Mouse (Mus musculus) heart, adult 18-20 months (tissue): ENCODE measurements around the gene Rhoj. TPM values are rescaled to one million over a fixed set of nuclear protein-coding genes. Genes with fewer than 3 reads are reported as not detected.
"Not testable (repeated sequence)": the region's sequence is repeated elsewhere in the genome, so short reads cannot be mapped to it uniquely, and the experiment has no call there.

Source experiments
- DNase-seq, 2 experiments: peaks; one replicate each; pipeline ENCODE4 v3.0.0; 2021 to 2022; ENCODE audit warnings: mixed read lengths in 1 of 2
- total RNA-seq, 2 experiments: library from RNA; stranded (reverse); gene quantifications; 2 replicates each; pipeline ENCODE4 v1.2.3; 2021

Gene Rhoj
- total RNA-seq, 2 experiments from 2014 or later = 32.4 to 35.7 TPM

DNA sequence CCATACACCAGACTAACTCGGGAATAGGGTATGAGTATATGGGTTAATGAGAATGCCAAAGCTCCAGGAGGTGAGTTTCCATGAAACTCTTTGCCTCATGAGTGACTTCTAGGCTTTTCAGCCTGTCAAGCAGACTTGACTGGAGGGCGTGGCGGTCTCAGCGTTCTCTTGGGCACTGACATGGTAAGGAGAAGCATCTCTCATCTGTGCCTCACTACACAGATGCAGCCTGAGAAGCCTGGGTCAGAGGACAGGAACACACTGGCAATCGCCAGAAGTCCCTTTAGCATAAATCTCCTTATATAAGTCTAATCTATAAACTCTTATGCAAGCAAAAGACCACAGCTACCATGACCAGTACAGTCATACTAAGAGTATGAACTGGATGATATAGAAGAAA is 41.4 kb downstream of the Rhoj start:
- DNase-seq = not testable (repeated sequence)

DNA sequence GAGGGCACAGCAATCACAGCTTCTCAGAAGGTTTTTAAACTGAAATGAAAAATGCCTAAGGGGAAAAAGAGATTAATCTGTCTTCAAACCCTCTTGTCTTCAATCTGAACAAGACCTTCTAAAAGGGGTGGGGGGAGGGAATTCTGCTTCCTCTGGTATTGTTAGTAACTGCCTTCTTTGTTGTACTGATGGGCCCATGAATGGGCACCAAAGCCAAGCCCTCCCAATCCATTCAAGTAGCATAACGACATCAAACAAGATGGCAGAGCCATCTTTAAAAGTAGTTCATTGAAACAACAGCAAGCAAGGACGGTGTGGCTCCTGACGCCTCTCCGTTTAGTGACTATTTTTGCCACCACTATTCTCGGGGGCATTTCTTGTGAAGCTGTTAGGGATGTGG is 42.6 kb downstream of the Rhoj start:
- DNase-seq = no peak

DNA sequence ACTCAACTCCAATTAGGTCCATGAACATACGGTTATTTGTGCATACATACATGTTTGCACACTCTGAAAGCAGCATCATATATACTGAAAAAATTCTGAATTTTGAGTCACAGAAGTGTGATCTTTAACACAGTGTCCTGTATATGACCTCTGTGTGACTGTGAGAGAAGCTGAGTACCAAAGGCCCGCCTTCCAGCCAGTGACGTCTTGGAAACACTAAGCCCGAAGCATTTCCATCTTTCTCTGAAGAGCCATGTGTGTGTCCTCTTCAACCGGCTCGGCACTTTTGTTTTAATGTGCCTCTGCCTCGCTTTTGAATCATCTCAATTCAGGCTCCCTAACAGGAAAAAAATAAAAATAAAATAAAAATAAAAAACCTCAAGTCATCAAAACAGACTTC is 43.7 kb downstream of the Rhoj start:
- DNase-seq = peak in 1 of 2 experiments; percentile 31

DNA sequence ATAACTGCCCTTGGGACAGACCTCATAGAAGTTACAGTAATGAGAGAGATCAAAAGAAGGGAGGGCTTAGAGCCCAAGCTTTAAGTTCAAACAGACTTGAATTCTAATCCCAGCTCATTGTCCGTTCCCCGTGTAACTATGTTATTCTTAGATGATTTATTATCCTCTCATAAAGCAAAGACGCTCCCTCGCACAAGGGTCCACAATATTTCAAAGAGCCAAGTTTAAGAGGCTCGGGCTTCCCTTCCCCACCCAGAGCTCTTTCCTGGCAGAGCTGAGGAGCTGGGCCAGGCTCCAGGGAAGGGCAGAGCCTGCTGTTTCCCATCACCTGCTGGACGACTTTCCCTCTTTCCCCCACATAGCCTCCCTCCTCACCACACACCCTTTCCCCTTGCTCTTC is 44.3 kb downstream of the Rhoj start:
- peak; percentile 75 to 79 for DNase-seq

DNA sequence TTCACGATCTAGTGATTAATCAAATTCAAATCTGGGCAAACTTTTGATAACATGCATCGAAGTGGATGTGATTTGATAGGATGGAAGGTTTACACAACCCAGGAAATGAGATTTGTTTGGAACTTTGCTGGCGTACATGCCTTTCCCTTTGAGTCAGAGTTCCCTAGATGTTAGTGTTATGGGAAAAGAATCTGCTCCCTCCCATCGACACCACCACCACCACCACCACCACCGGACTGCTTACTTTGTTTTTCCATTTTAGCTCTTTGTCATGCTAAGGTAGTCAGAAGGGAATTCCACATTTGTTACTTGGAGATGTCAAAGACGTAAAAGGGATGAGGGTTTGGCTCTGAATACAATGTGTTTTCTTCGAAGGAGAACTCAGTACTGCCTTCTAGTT is 46.2 kb downstream of the Rhoj start:
- DNase-seq = peak in 1 of 2 experiments; percentile 40

DNA sequence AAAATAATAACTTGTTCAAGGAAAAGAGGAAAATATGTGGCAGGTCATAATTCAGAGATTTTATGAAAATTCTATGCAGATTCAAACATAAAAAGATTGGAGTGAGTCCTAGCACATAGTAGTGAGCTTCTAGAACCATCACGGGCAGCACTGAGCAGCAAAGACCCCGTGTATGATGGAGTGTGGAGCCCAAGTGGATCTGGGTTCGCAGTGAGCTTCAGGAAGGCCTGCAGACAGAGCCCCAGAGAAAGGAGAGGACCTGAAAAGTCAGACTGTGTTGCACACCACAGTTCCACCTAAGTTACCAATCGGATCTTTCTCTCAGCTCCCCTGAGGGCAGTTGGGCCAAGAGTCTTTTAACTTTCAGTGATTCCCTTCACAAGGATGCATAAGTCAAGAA is 49.7 kb downstream of the Rhoj start:
- no peak for DNase-seq

DNA sequence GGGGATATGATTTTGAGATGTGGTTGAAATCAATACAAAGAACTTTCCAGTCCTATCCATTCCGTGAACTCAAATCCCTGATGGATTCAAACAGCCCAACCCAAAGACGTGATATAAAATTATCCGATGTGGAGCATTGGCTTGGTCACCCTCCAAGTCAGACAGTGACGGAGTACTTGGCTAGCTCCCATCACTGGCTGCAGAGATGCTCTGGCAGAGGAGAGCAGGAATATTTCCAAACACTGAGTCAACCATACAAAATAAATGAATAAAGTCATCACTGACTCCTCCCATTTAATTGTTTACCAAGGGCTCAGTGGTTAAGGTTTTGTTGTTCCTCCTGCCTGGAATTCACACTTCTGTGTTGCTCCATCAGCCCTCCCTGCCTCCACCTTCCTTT is 50.6 kb downstream of the Rhoj start:
- DNase-seq = peak; percentile 84

DNA sequence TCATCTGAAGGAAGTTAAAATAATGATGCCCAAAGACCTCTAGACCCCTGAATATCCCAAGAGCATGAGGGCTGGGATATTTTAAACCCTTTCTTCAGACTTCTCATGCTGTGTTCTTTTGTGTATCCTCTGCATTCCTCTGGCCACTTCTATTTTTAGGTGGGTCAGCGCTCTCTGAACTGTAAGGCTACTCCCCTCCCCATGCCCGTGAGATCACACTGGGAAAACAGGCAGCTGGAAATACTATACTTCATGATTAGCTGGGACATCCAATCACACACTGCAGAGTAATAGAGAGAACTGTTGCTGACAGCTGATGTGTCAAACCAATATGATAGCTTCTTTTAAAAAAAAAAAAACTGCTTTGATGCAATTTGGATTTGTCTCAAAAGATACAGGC is 51.4 kb downstream of the Rhoj start:
- peak in 1 of 2 experiments; percentile 45 for DNase-seq

DNA sequence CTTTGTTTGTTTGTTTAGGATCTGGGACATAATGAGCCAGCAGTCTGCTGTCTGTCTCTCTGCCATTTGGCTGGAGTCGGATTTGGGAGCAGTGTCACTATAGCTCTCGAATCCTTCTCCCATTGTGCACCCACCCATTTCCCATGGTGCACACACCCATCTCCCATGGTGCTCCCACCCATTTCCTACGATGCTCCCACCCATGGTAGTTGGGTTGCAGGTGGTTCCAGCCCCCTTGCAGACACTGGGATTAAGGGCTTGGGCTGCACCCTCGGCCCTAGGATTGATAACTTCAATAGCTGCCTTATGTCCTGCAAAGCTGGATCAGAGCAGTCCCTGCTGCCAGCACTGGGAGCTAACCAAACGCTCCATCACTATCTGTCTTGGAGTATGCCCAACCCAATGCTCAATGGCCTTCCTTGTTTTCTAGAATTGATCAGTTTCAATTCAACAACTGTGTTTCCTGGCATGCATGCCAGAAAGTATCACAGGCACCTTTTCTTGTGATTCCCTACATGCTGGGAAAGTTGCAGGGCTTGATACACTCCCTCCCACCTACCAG is 51.9 kb downstream of the Rhoj start:
- peak in 1 of 2 experiments; percentile 56 for DNase-seq

DNA sequence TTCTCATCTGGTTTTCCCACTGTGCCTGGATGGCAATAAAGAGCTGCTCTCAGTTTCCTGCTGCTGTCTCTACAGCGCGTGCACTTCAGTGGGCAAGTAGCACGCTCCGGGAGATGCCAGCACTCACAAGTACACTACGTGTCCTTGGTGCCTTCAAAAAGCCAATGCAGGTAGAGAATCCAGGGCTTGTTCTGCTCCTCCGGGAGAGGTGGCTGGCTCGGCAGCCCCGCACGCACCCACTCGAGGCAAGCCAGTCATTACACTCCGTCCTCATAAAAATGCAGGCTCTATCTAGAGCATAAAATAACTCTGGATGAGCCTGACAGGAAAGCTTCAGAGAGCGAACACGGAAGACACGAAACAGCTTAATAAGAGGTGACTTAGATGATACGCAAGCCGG is 54.3 kb downstream of the Rhoj start:
- no peak for DNase-seq

DNA sequence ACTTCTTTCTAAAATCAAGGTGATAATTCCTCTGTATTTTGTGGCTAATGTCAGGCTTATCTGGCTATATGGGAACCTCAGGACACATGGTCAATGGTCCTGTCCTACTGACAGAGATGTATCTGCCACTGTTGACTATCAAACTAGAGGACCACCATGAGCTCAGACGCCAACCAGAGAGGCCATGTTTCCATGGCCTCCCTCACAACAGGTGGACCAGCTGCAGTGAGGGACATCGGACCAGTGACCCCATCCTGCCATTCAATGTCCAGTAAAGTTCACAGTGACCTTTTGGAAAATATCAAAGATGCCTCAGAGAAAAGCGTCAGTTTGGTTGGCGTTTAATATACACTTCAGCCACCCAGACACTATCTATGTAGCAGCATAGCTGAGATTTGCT is 56.3 kb downstream of the Rhoj start:
- no peak for DNase-seq

DNA sequence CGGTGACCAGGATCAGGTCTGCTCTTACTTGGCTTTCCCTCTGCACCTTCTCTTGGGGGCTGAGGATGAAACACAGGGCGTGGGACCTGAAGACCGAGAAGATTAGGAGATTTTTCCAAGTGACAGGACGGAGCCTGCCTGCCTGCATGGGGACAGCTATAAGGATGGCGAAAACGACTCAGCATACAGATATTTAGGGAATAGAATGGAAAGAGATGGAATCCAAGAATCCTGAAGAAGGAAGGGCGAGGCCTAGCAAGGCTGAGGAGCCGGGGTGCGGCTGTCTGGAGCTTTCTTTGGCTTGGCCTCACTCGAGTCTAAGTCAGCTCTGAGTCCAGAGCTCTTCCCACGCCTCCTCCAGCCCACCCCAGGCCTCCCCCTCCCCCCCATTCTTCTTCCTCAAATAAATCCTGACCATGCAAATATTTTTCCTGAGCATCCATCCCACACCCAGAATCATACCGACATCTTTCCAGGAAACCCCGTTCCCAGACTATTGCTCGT is 57.6 kb downstream of the Rhoj start:
- peak in 1 of 2 experiments; percentile 49 for DNase-seq

DNA sequence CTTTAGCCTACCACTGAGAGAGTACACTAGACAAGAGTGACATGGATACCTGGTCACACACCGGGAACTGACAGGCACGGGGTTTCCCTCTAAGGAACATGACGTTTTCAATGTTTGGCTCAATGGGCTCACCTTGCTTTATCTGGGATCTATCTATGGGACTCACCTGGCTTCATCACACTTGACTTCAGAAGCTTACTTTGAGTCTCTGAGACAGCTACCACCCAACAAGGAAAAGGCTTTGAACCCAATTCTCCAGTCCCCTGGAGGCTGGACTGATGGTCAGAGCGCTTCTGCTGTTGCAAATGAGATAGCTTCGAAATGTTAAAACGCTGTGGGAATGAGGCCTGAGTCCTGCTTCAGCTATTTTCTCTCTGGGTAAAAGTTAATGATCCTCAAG is 59.2 kb downstream of the Rhoj start:
- DNase-seq = no peak

DNA sequence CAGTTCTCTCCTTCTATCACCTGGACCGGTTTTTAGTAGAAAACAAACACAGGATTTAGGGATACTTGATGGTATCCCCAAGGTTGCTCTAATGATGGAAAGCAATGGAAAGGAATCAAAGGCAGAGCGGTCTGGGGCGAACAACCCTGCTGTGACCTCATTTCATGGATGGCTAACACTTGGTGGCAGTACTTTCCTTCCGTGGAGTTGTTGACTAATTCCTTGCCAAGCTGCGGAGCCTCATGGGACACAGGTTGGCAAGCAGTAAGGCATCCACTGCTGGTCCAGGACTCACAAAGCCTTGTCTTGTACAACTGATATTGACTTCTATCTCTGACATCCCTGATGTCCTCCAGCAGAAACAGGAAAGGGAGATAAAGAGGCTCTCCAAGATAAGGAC is 60.4 kb downstream of the Rhoj start:
- peak; percentile 73 for DNase-seq

DNA sequence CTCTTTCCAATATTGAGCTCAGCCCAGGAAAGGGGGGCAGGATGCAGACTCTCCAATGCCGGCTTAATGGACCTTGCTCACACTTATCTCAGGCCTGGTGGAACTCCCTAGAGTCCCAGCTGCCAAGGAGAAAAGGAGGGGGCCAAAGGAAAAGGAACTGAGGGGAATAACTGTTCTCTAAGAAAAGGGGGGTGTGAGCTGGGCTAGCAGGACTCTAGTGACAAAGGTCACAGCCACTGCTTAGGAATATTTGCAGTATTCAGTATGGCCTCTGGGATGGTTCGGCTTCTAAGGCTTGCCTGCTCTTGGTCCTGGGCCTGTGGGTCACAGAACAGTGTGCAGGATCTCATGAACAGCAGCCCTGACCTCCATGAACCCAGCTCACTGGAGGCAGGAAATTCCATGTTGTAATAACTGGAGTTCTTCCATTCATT is 61.3 kb downstream of the Rhoj start:
- DNase-seq = peak; percentile 72 to 84

DNA sequence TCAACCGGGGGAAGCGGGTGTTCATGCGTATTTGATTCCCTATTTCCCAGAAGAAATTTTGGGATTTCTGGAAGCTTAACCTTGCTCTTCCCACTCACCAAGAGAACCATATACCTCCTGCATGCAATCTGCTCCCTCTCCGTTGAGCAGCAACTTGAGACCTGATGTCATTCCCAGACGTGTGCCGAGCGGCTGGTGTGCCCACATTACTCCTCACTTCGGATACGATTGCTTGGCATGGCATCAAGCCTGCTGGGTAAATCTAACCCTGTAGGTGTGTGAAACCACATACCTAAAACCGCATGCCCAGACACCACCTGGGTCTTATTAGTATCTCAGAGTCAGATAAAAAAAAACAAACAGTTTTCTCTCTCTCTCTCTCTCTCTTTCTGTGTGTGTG is 66.3 kb downstream of the Rhoj start:
- no peak for DNase-seq

DNA sequence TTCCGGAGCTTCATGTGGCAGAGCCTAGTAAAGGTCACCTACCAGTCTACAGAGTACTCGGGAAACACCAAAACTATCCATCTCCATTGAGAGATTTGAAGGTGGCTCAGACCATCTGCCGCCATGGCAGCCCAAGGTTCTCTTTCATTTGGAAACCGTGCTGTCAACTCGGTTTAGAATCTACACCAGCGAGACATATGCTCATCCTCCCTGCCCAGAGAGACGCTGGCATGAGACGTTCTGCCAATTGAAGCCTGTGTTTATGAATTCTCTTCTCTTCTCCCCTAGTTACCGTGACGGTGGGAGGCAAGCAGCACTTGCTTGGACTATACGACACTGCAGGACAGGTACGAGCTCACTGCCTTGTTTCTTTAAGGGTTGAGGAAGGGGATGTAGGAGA is 66.9 kb downstream of the Rhoj start:
- no peak for DNase-seq

DNA sequence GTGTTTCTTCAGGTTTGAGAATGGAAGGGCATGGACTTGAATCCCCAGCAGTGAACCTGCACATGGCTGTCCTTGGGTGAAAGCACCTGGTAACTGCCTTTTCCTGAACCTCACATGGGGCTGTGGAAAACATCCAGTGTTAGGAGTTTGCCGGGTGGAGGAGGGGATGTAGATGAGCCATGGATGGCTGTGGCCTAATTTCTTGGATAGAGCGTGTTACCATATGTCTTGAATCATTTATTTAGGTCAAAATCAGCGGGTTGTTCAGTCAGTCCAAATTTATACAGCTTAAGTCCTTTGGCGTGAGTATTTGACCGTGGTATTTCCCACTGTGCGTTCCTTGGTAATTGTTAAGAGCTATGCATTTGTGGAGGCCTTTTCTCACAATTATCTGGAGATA is 68.0 kb downstream of the Rhoj start:
- no peak for DNase-seq

DNA sequence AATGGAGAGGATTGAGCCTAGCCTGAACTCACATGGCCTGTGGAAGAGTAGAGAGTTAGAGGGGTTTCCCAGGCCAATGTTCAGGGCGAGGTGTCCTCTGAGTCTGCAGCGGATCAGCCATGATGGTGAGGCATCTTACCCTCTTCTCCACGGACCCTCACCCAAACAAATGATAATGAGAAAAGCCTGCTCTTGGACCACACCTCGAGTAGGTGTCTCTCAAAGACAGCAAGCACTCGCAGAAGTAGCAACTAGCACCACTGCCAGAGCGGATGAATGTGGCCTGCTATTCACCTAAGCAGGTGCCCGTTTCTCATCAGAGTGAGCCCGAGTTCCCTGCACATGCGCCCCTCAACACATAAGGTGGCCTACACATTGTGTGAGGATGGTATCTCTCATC is 78.6 kb downstream of the Rhoj start:
- peak in 1 of 2 experiments; percentile 26 for DNase-seq

DNA sequence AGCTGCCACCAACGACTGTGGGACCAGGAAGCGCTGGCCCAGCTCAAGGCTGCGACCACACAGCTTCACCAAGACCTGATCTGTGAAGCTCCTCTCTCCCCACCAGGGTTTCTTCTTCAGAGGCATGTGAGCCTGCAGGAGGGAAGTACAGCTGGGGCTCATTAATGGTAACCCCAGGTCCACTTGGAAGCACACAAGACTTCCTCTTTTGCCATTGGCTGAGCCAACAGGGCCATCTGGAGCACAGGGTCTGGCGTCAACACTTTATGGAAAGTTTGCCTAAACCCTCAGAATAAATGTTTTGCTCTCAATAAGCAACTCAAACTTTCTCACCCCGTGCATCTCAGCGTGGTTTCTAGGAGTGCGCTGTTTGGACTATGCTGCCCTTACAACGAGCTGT is 79.0 kb downstream of the Rhoj start:
- DNase-seq = peak; percentile 55 to 65

DNA sequence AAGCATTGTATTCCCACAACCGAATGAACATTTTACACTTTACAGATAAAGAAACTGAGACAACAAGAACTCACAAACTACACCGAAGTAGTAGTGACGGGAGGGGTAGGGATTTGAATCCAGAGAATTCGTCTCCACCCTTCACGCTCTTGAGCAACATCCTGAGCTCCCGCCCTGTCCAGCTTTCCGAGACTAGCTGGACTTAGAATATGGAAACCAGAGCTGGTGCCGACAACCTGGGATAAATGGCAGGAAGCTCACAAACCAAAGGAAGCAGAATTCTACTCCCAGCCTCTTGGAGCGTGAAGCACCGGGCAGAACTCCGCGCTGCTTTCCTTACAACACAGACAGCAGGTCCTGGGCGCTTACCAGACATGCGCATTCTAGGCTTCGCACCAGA is 79.7 kb downstream of the Rhoj start:
- peak; percentile 60 to 79 for DNase-seq

DNA sequence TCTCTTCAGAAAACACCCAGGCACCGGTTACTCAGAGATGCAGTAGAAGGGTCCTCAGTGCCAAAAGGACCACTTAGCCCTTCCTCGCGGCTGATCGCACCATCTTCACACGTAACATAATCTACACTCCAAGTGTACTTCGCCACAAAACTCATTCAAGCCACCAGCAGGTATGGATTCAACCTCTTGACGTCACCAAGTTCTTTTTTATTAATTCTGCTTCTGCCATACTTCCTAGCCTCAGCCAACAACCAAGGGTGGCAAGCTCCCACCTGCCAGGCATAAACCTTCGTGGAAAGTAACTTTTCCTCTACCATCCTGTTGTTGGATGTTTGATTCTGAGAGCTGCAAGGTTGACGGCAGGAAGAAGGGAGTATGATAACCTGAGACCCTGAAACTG is 80.4 kb downstream of the Rhoj start:
- DNase-seq = no peak

DNA sequence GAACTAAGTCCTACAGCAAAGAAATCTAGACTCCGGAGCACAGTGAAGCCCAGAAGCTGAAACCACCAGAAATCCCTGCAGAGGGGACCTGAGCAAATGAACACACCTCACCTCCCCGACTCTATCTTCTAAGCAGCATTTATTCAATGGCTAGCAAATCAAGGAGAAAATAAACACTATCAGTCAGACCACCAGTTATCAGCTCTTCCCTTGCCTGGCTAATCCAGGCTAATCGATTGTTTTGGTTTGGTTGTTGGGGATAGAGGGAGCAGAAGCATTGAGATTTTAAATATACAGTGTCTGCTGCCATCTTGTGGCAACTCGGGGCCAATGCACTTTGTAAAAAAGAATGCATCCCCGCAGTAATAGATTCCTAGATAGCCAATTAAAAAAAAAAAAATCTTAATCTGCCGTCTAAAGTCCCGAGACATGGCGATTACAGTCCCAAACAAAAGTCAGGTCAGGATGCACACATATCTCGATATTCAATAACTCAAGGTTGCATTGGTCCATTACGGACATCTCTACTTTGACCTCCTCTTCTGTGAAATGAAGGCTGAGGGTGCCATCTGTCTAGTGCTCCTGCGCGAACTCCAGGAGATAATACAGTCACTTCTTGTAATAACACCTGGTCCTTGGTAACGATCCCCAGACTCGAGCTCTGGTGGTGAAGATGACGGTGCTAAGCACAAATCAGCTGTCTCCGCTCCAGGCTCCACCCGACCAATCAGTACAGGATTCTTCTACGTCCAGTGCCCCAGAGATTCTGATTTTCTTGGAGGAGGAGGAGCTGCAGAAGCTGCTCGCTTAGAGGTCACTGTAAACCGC is 81.4 kb downstream of the Rhoj start:
- DNase-seq = peak; percentile 42 to 68

DNA sequence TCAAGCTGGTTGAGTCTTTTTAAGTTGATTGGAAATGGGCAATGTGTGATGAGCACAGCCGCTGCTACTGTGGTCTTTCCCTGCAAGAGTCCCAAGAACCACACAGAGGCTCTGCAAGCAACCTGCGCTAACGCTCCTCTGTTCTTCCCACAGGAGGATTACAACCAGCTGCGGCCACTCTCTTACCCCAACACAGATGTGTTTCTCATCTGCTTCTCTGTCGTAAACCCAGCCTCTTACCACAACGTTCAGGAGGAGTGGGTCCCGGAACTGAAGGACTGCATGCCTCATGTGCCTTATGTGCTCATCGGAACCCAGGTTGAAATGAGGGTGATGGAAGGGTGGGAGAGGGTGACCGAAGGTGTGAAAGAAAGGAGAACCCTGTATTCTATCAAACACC is 83.4 kb downstream of the Rhoj start:
- no peak for DNase-seq
